Comparison of ENCODE assay signal across 8 mouse cellular contexts in the genomic region with DNA sequence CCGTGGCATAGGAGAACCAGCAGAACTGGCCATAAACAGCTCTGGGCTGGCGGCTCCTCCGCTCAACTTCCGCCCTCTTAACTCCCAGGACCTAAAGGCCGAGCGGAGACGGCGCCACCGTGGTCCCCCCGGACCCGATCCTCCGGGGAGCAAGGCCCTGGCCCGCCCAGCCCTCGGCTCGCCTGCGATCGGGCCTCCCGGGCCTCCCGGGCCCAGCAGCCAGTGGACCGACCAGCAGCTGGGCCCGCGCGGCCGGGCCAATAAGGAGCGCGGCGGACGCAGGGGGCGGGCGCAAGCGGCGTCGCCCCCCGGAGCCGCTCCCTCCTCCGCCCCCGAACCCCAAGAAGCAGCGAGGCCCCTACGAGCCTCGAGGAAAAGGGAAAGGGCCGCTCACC. TPM values are rescaled to one million over a fixed set of nuclear protein-coding genes. Genes with fewer than 3 reads are reported as not detected.
DNase-seq lines count a peak whose midpoint lies in the region; ATAC-seq and TF ChIP-seq lines count a peak whose summit lies in the region.

No protein-coding gene starts in this region.

- peaks cover 8% of the 10 kb centered on the region for H3K4me1 ChIP-seq in heart, embryonic 12.5 days (replicated peaks)
- peaks cover 52% of the 10 kb centered on the region for H3K4me1 ChIP-seq in G1E (ENCODE audit: insufficient read depth, low read depth, low read length)
- peaks cover 19% of the 10 kb centered on the region for H3K4me1 ChIP-seq in forebrain, embryonic 12.5 days
- peaks cover 58% of the 10 kb centered on the region for H3K4me1 ChIP-seq in liver, embryonic 13.5 days (replicated peaks)

- no peaks in the 10 kb centered on the region for H3K9me3 ChIP-seq in heart, embryonic 12.5 days (replicated peaks)
- no peaks in the 10 kb centered on the region for H3K9me3 ChIP-seq in G1E (replicated peaks)
- no peaks in the 10 kb centered on the region for H3K9me3 ChIP-seq in forebrain, embryonic 12.5 days
- H3K9me3 ChIP-seq in liver, embryonic 13.5 days (replicated peaks) = no peaks in the 10 kb centered on the region

- peak overlapping the region; percentile 65 for H3K4me3 ChIP-seq in heart, embryonic 12.5 days
- H3K4me3 ChIP-seq in G1E (ENCODE audit: low read depth, low read length) = peak overlapping the region; percentile 82
- H3K4me3 ChIP-seq in forebrain, embryonic 12.5 days (replicated peaks) = peak overlapping the region; percentile 96
- peak overlapping the region; percentile 93 for H3K4me3 ChIP-seq in liver, embryonic 13.5 days (replicated peaks)

- whole genome bisulfite sequencing in heart, embryonic 12.5 days = under 1% methylated on average over 36 of the region's 41 CpGs
- WGBS in forebrain, embryonic 12.5 days = 0% methylated on average over 35 of the region's 41 CpGs
- 0% methylated on average over 29 of the region's 41 CpGs for WGBS in liver, embryonic 13.5 days (ENCODE audit: insufficient replicate concordance)

- peak overlapping the region; percentile 94 for H3K27ac ChIP-seq in heart, embryonic 12.5 days (ENCODE audit: poor library complexity, severe bottlenecking)
- H3K27ac ChIP-seq in forebrain, embryonic 12.5 days = peak overlapping the region; percentile 98
- peak overlapping the region; percentile 95 for H3K27ac ChIP-seq in liver, embryonic 13.5 days

- intact Hi-C loops in heart, postnatal 14 days (cut with DNase I) = no loop called here
- intact Hi-C loops in left cerebral cortex, postnatal 25 days (cut with DNase I) = loop anchor here (1.0 to 10.0 kb wide), 2 partner anchors 26 to 794 kb away; a partner anchor contains a TSS

- DNase-seq in heart, postnatal 14 days = no peak
- DNase-seq in G1E (ENCODE audit: low spot score) = no peak
- peak; percentile 79 for DNase-seq in liver, embryonic 13.5 days
- DNase-seq in urinary bladder, postnatal 14 days (ENCODE audit: low spot score) = no peak
- DNase-seq in left cerebral cortex, postnatal 25 days (ENCODE audit: low spot score in 2 of 2) = no peak
- no peak for DNase-seq in ovary, postnatal 14 days (ENCODE audit: low spot score)

- peak overlapping the region; percentile 93 for H3K4me2 ChIP-seq in heart, embryonic 12.5 days
- peak overlapping the region; percentile 79 for H3K4me2 ChIP-seq in forebrain, embryonic 12.5 days
- peak overlapping the region; percentile 92 for H3K4me2 ChIP-seq in liver, embryonic 13.5 days

- peak overlapping the region; percentile 85 for H3K9ac ChIP-seq in heart, embryonic 12.5 days
- H3K9ac ChIP-seq in forebrain, embryonic 12.5 days = peak overlapping the region; percentile 97
- H3K9ac ChIP-seq in liver, embryonic 13.5 days = peak overlapping the region; percentile 98

- TF ChIP-seq CTCF in G1E (IDR thresholded peaks at IDR 0.05; ENCODE audit: low read depth, low read length) = no peak

- H3K27me3 ChIP-seq in heart, embryonic 12.5 days (replicated peaks) = no peaks in the 10 kb centered on the region
- H3K27me3 ChIP-seq in G1E (ENCODE audit: insufficient read depth, low read length) = no peaks in the 10 kb centered on the region
- H3K27me3 ChIP-seq in forebrain, embryonic 12.5 days = no peaks in the 10 kb centered on the region
- H3K27me3 ChIP-seq in liver, embryonic 13.5 days = no peaks in the 10 kb centered on the region

- peak; percentile 90 for ATAC-seq in heart, embryonic 12.5 days (ENCODE audit: insufficient number of reproducible peaks, low FRiP score)
- ATAC-seq in G1E (ENCODE audit: extremely low read depth, insufficient number of reproducible peaks, low FRiP score, poor library complexity, severe bottlenecking) = no peak
- peak; percentile 82 for ATAC-seq in forebrain, embryonic 12.5 days (ENCODE audit: low FRiP score)
- peak; percentile 83 for ATAC-seq in liver, embryonic 13.5 days (ENCODE audit: low read depth)

- H3K36me3 ChIP-seq in heart, embryonic 12.5 days = peaks cover 31% of the 10 kb centered on the region
- H3K36me3 ChIP-seq in G1E (replicated peaks) = peaks cover 65% of the 10 kb centered on the region
- H3K36me3 ChIP-seq in forebrain, embryonic 12.5 days (replicated peaks) = peaks cover 31% of the 10 kb centered on the region
- peaks cover 51% of the 10 kb centered on the region for H3K36me3 ChIP-seq in liver, embryonic 13.5 days

RNA-seq across cellular contexts. Expression of a gene that starts 0.4 kb away (rescaled TPM):
- 89.1 and 90.7 TPM in 2 replicates for polyA plus RNA-seq in heart, embryonic 12.5 days (2016; fragmentation: Nextera tagmentation; extraction: Ambion mirVana)
- total RNA-seq in heart, postnatal 14 days (2021) = 10 to 100 TPM; 34.4 to 41.1 TPM
- total RNA-seq in G1E (2014; fragmentation: Nextera tagmentation) = 99.3 and 108 TPM in 2 replicates
- 109 and 120 TPM in 2 replicates for total RNA-seq in G1E (2017)
- polyA plus RNA-seq in G1E (2012) = 237 and 272 TPM in 2 replicates
- 173 and 177 TPM in 2 replicates for polyA plus RNA-seq in forebrain, embryonic 12.5 days (2016; fragmentation: Nextera tagmentation; extraction: Ambion mirVana)
- polyA plus RNA-seq in liver, embryonic 13.5 days (2015; fragmentation: Nextera tagmentation; extraction: Ambion mirVana) = 65.0 and 69.6 TPM in 2 replicates
- total RNA-seq in left cerebral cortex, postnatal 25 days (2021) = 10 to 100 TPM; 86.0 to 86.2 TPM

RNA-seq across cellular contexts. Expression of a gene that starts 23.6 kb away (rescaled TPM):
- polyA plus RNA-seq in heart, embryonic 12.5 days (2016; fragmentation: Nextera tagmentation; extraction: Ambion mirVana) = 132 and 136 TPM in 2 replicates
- 100 to 1,000 TPM in 1 of 2 experiments, 10 to 100 TPM in 1; 97.2 to 109 TPM for total RNA-seq in heart, postnatal 14 days (2021)
- total RNA-seq in G1E (2014; fragmentation: Nextera tagmentation) (98.1 and 132 TPM in 2 replicates), G1E (2017) (46.5 and 58.5 TPM in 2 replicates)
- polyA plus RNA-seq in G1E (2012) = 109 and 167 TPM in 2 replicates
- 125 and 140 TPM in 2 replicates for polyA plus RNA-seq in forebrain, embryonic 12.5 days (2016; fragmentation: Nextera tagmentation; extraction: Ambion mirVana)
- 110 and 147 TPM in 2 replicates for polyA plus RNA-seq in liver, embryonic 13.5 days (2015; fragmentation: Nextera tagmentation; extraction: Ambion mirVana)
- total RNA-seq in left cerebral cortex, postnatal 25 days (2021) = 10 to 100 TPM; 55.8 to 58.8 TPM

RNA-seq across cellular contexts. Expression of a gene that starts 26.2 kb away (rescaled TPM):
- 39.3 and 44.8 TPM in 2 replicates for polyA plus RNA-seq in heart, embryonic 12.5 days (2016; fragmentation: Nextera tagmentation; extraction: Ambion mirVana)
- 10 to 100 TPM; 38.6 to 44.8 TPM for total RNA-seq in heart, postnatal 14 days (2021)
- total RNA-seq in G1E (2014; fragmentation: Nextera tagmentation) (34.0 and 53.7 TPM in 2 replicates), G1E (2017) (73.2 and 89.2 TPM in 2 replicates)
- polyA plus RNA-seq in G1E (2012) = 56.2 and 126 TPM in 2 replicates
- polyA plus RNA-seq in forebrain, embryonic 12.5 days (2016; fragmentation: Nextera tagmentation; extraction: Ambion mirVana) = 64.8 and 65.9 TPM in 2 replicates
- 35.6 and 40.9 TPM in 2 replicates for polyA plus RNA-seq in liver, embryonic 13.5 days (2015; fragmentation: Nextera tagmentation; extraction: Ambion mirVana)
- 100 to 1,000 TPM; 140 to 161 TPM for total RNA-seq in left cerebral cortex, postnatal 25 days (2021)

RNA-seq across cellular contexts. Expression of a gene that starts 59.5 kb away (rescaled TPM):
- 58.9 and 68.8 TPM in 2 replicates for polyA plus RNA-seq in heart, embryonic 12.5 days (2016; fragmentation: Nextera tagmentation; extraction: Ambion mirVana)
- 10 to 100 TPM; 48.1 to 49.4 TPM for total RNA-seq in heart, postnatal 14 days (2021)
- total RNA-seq in G1E (2014; fragmentation: Nextera tagmentation) (25.4 and 40.5 TPM in 2 replicates), G1E (2017) (29.5 and 32.7 TPM in 2 replicates)
- 2.3 and 3.1 TPM in 2 replicates for polyA plus RNA-seq in G1E (2012)
- polyA plus RNA-seq in forebrain, embryonic 12.5 days (2016; fragmentation: Nextera tagmentation; extraction: Ambion mirVana) = 36.0 and 45.4 TPM in 2 replicates
- 20.1 and 23.8 TPM in 2 replicates for polyA plus RNA-seq in liver, embryonic 13.5 days (2015; fragmentation: Nextera tagmentation; extraction: Ambion mirVana)
- total RNA-seq in left cerebral cortex, postnatal 25 days (2021) = 1 to 10 TPM; 8.3 to 9.8 TPM
